Mouse (Mus musculus): ENCODE measurements around the gene Rgs9bp.

The Rgs9bp gene

DNA sequence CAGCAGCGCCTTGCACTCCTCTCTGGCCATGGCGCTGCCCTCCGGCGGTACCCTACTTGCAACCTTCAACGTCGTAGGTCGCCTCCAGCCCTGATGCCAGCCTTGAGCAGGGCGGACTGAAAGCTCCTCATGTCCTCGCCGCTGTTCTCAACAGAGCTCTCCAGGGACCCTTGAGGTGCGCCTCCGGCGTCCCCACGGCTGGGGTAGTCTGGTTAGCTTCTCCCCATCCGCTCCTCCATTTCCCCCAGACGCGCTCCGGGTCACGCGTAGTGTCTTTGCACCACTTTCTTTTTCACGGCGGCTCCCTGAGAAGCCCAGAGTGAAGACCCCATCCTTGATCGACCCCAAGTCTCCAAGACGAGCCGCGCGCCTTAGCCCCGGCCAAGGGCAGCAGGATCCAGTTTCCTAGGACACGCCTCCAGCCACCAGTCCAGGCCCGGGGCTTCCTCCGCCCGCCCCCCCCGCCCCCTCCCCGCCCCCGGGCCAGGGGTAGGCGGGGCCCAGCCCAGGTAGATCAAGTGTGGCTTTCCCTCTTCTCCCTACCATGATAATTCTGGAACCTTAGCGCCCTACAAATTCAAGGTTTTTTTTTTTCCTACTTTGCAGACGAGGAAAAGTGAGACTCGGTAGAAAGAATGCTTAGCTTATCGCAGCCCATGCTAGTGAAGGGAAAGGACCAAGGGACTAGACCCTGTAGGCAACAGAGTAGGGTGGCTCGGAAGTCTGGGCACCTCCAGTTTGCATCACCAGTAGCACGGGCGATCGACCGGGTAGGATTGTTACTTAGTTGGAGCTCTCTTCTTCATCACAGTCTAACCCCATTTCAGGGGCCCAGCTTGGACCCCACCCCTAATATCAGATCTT is at the start of gene Rgs9bp:
Gene Rgs9bp (minus strand): TSS at position 392 of the 864 bp plus-strand sequence.
- DNase-seq (ENCODE audit: low spot score): peak; percentile 22

DNA sequence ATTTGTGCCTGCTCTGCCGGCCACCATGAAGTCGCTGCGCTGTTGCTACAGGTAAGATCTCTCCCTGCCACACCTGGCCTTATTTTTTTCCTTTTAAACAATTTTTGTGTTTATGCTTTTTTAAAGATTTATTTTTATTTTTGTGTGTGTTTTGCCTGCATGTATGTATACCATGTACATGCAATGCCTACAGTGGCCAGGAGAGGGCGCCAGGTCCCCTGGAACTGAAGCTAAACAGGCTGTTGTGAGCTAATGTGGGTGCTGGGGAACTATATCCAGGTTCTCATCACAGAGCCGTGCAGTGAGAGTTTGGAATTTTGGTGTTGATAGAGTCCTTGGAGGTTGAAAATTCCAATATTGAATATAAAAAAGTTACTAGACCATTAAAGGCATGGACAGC is 43.1 kb upstream of the Rgs9bp start:
- no peak for DNase-seq (ENCODE audit: low spot score)

DNA sequence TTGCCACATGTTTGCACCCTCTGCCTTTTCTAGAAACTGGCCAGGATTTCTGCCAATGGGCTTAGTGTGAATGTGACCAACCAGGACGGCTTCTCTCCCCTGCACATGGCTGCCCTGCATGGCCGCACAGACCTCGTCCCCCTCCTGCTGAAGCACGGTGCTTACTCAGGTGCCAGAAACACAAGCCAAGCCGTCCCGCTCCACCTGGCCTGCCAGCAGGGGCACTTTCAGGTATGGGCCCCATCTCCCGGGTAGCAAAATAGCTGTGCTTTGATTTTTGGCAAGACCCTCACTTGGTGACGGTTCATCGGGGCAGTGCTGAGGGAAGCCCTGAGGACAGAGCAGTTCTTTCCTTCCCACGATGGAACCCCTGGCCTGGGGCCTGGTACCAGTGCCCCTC is 42.0 kb upstream of the Rgs9bp start:
- DNase-seq (ENCODE audit: low spot score): no peak

DNA sequence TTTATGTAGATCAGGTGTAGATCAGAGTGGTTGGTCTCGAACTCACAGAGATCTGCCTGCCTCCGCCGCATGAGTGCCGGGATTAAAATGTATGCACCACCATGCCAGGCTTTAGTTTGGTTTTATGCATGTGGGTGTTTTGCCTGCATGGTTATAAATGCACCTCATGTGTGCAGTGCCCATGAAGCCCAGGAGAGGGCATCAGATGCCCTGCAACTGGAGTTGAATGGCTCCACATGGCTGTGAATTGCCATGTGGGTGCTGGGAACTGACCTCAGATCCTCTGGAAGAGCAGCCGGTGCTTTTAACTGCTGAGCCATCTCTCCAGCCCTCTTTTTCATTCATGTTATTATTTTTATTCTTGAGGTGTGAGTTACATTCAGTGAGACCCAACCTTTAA is 40.7 kb upstream of the Rgs9bp start:
- no peak for DNase-seq (ENCODE audit: low spot score)

DNA sequence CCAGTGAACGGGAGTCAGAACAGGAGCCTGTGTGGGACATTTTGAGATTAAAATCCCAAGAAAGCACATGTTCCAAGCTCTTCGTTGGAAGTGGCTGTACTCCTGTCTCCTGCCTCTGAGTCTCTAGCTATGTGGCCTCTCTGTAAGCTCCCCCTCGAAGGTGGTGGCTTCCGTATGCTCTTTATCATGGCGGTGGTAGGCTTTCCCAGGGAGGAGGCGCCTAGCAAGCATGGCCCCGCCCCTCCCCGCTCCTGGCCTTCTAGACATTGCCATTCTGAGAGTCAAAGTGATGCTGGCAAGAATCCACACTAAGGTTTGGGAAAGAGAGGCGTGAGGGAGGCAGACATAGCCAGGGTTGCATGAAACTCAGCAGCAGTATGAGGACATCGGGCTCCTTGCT is 37.2 kb upstream of the Rgs9bp start:
- no peak for DNase-seq (ENCODE audit: low spot score)

DNA sequence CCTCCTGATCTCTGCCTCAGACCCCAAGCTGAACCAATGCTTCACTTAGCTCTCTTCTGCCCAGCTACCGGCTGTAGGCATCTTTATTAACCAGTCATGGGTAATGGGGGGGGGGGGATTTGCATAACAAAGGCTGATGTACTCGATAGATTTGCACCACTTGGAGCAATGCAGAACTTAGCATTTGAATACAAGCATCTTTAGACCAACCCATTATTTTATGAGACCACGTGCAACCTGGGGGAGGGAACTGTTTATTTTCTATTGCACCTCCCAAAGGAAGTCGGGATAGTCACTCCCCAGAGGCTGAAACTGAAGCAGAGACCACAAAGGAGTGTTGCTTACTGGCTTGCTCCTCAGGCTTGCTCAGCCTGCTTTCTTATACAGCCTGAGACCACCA is 32.1 kb upstream of the Rgs9bp start:
- no peak for DNase-seq (ENCODE audit: low spot score)

DNA sequence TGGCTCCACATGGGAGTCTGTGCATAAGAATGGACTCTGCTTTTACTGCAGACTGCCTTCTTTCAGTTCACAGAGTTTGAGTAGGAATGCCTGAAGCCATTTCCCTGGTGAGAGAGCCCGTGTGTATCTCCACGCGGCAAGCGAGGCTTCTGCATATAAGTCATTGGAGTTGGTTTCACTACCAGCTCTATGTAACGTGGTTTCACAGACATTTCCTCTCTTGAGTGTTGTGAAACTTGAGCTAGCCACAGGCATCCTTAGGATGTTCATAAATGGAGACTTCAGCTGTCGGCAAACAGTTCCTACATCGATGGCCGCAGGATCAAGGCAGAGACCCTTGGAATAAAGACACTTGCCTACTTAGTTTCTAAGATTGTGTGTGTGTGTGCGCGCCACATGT is 23.9 kb upstream of the Rgs9bp start:
- DNase-seq (ENCODE audit: low spot score): no peak

DNA sequence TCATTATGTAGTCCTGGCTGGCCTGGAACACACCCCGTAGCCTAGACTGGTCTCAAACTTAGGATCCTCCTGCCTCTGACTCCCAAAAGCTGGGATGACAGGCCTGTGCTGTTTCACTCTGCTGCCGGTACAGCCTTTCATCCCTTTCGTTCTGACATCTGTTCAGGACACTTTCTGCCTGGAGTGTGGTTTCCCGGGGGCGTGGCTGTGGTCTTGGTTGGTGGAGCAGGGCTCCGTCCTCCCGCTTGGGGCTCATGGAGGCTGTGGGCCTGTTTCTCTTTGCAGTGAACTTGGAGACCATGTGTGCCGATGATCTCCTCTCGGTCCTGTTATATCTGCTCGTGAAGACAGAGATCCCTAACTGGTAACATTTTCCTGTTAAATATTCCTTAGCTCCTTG is 21.4 kb upstream of the Rgs9bp start:
- no peak for DNase-seq (ENCODE audit: low spot score)

DNA sequence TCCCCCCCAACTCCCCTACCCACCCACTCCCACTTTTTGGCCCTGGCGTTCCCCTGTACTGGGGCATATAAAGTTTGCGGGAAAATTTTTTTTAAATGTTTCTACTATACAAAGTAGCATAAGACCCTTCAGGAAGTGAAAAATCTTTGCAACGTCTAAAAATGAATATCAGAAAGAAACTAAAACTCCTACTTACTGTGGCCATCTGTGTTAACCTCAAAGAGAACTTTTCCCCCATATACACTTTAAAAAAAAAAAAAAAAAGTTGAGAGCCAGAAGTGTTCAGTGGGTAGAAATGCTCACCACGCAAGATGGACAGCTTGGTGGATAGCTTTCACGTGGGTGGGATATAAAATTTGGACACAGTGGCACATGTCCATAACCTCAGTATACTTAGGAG is 17.4 kb upstream of the Rgs9bp start:
- no peak for DNase-seq (ENCODE audit: low spot score)

DNA sequence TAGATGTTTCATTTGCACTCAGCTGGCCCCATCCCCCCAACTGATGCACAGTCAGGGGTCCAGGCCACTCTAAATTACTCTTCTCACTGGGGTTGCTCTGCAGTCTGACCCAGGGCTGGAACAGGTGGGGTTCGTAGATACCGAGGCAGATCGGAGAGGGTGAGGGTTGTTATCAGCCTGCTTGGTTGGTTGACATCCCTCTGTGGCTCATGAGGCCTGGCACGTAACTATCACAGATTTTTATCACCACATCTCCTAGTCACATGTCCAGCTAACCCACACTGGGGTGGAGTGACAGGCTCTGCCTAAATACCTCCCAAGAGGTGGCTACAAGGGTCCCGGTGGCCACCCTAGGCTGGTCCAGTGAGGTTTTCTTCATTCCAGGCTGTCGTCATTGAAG is 15.7 kb upstream of the Rgs9bp start:
- no peak for DNase-seq (ENCODE audit: low spot score)

DNA sequence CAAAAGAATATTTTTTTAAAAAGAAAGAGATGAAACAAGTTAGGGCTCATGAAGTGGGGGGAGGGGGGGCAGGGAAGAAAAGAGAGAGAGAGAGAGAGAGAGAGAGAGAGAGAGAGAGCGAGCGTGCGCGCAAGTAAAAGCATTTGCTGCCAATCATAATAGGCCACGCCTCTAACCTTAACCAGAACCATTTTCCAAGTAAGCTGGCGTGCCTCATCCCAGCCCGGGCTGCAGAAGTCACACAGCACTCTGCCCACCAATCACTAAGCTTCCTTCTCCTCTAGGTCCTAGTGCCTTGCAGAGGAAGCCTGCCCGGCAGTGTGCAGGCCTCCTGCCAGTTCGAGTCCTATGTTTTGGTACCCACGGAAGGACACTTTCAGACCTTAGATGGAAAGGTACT is 14.6 kb upstream of the Rgs9bp start:
- no peak for DNase-seq (ENCODE audit: low spot score)

DNA sequence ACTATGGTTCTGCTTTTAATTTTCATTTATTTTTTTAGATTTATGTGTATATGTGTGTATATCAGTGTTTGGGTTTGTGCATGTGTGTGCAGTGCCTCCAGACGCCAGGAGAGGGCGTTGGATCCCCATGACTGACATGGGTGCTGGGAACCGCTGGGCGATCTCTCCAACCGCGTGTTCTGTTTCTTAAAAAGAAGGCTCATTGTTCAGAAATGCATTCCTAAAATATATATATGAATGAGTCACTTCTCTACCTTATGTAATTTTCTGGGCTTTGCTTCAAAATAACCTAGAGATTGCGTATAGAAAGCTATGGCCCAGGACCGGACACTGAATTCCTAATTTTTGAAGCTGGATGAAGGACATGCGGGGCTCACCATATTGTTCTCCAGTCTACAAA is 14.1 kb upstream of the Rgs9bp start:
- DNase-seq (ENCODE audit: low spot score): no peak

DNA sequence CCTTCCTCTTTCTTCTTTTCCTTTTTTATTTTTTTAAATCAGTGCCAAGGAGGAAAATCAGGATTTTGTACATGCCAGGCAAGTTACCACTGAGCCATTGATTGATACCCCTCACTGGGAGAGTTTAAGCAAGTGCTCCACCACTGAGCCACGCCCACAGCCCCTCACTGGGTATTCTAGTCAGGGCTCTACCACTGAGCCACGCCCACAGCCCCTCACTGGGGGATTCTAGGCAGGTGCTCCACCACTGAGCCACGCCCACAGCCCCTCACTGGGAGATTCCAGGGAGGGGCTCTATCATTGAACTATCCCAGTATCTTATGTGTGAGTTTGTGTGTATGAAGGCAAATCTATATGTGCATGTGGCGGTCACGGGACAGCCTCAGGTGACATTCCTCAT is 8.9 kb upstream of the Rgs9bp start:
- DNase-seq (ENCODE audit: low spot score): no peak

DNA sequence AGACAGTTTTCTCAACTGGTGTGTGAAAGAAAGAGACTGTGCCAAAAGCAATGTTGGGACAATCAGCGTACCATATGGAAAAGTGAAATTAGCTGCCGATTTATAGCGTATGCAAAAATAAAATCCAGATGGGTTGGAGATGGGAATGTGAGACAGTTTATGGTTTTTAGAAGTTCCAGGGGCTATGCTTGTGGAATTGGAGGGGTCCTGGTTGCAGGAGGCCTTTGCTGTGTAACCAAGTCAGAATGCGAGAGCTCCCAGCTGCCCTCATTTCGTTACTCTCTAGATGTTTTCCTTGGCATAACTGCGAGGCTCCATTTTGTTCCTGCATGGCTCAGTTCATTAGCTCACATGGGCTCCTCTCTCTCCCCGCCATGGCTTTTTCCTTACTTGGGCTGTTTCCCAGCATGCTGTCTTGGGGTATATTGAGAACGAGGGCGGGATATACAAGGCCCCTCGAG is 5.4 kb upstream of the Rgs9bp start:
- no peak for DNase-seq (ENCODE audit: low spot score)

DNA sequence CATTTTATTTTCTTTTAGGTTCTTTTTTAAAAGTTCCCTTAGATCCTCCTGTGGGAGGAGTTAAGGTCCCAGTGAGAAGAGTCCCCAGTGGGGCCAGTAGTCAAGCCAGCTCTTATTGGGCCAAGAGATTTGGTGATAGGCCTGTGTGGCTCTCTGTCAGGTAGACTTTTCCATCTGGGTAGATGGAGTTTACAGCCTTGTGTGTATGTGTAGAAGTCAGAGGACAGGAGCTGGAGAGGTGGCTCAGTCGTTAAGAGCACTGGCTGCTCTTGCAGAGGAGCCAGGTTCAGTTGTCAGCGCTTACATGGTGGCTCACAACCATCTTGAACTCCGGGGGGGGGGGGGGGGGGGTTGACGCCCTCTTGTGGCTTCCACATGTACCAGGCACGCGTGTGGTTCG is 4.1 kb upstream of the Rgs9bp start:
- DNase-seq (ENCODE audit: low spot score): no peak

DNA sequence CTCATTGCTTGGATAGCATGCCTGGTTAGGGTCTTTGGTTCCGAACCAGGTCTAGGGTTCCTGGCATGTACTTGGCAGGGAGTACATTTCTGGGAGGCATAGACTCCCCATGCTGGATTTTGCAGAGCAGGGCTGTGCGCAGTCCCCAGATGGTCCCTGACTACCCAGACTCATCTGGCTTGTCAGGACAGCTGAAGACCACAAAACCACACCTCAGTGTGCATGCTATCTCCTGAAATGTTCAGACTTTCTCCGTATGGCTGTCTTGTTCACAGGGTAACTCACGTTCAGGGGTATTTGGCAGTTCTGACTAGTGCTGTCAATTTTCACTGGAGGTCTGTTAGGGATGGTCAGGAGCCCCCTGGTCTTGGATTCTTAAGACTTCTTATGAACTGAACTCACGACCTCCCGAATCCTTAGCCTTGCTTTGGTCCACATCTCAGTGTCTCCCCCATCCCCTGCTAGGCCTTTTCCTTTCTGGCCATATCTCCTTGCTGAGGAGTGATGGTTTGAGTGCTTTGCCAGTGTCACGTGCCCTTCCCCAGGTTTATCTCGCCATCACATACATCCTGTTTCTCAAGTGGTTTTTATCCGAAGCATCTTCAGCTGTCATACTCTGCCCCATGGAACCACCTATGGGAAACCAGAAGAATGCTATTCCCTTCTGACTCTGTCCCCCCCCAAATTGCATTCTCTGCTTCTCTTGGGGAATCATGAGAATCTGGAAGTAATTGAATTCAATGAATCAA is 3.5 kb upstream of the Rgs9bp start:
- DNase-seq (ENCODE audit: low spot score): no peak

DNA sequence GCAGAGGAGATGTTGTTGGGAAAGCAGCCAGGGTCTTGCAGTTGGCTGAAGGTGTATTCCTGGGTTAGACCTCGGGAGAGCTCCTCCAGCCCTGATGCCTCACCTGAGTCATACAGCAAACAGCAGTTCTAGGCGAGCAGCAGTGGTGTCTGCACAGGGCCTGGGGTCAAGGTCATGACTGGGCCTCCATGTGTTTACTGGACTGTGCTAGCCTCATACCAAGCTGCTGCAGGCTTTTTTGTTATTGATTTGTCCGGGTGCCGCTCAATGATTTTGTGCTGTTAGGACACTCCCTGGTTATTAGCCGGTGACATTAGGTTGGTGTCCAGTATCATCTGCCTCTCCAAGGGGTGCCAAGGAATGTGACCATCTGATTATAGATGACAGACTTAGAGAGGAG is 2.3 kb upstream of the Rgs9bp start:
- no peak for DNase-seq (ENCODE audit: low spot score)

DNA sequence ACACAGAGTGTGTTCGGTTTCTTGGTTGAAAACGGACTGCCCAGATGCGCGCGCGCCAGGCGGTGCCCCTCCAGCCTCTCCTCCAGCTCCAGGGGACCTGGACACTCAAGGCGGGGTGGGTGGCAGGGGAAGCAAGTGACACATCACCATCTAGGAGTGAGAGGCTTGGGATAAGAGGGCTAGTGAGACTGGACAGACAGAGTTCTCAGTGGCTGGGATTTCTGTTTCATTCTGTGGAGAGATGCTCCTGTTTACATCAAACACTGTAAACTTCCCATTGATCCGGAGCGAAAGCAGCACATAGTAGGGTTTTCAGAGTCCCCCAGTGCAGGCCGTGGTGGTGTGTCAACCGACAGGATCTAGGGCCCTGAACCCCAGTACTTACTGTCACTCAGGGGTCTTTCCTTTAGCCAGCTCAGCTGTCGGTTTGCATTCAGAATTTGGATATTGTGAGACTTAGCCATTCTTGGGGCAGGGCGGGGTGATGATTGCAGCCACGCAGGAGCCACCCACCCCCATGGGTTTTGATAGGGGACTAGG is 1.6 kb upstream of the Rgs9bp start:
- DNase-seq (ENCODE audit: low spot score): no peak

DNA sequence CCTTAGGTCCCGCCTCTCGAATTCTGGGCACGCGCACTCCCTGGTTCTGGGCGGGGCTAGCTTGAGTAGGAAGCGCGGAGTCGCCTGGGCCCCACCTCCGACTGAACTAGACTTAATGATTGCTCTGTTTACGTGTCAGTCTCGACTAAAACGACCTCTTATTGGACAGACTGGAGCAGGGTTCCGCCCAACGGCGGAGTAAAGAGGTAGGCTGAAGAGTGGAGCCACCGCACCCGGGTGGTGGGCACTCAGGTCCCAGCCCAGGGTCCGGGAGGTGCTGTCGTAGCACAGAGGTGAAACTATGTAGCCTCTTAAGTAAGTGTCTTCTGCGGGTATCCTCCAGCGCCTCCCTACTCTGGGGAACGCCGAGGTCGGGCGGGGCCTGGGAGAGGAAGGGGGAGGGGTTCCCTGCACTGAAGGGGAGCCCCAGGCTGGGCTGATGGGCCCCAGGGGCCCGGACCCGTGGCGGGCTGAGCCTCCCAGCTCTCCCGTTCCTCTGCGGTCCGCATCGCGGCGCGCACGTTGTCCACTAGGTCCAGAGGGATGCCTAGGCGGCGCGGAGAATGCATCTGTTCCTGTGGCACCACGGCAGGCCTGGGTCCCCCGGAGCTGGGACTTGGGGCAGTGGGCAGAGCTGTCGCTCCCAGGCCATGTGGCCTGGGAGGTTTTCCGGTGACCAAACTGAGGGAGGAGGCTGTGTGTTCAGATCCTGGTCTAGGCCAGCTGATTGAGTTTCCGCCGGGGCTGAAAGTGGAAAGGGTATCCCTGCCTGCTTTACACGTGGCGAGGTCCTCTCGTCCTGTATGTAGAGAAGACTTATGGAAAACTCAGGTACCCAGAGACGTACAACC is 898 bp upstream of the Rgs9bp start, which contains the start of gene Ankrd27:
Gene Ankrd27 (plus strand): TSS at position 190 of the 851 bp plus-strand sequence.
- DNase-seq (ENCODE audit: low spot score): peak; percentile 89

DNA sequence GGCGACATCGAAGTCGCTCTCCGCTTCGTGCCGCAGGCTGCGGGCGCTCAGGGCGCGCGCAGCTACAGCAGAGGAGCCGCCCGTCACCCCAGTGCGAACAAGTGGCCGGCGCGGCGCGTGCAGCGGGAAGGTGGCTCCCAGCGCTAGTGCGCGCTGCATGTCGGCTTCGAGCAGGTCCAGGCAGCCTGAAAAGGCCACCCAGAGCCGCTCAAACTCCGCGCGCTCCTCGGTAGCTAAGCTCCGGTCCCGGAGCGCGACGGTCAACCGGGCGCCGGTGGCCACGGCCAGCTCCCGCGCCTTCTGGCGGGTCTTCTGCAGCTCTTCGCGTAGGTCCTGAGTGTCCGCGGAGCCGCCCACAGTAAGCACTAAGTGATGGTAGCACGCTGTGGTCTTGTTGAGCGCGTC is 594 bp downstream of the Rgs9bp start:
- DNase-seq (ENCODE audit: low spot score): peak; percentile 22

DNA sequence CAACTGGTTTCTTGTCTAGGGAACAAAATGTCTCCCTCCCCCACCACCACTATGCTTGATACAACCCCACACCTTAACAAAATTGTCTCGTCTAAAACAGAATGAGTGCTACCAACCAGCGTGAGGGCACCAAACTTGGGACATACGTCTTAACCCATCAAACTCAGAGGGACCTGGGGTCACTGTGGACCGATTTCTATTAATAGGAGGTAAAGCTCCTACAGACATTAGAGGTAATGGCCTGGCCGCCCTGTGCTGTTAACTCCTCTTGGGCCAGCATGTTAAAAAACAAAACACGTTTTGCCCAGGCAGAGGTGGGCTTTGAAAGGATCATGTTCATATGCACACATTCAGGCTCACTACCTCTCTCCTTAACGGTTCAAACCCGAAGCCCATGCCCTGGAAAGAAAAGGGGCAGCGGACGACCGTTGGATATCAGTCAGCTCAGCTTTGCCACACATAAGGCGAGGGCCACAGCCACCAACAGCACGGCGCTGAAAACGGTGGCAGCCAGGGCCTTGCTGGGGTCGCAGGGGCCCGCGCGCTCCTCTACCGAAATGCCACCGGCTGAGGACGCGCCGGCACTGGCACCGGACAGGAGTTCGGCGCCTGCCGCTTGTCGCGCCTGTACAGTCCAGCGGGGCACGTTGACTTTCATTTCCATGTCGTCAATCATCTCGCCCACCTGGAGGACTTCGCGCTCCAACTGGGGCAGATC is 1.2 kb downstream of the Rgs9bp start:
- DNase-seq (ENCODE audit: low spot score): no peak
